Mouse (Mus musculus) liver, embryonic 13.5 days (tissue): ENCODE results near the gene Svs3b. TPM values are rescaled to one million over a fixed set of nuclear protein-coding genes. Genes with fewer than 3 reads are reported as not detected.
"Not testable (repeated sequence)": the region's sequence is repeated elsewhere in the genome, so short reads cannot be mapped to it uniquely, and the experiment has no call there.

Experiments used
- ATAC-seq: fragments of 200-750 bp; cut with Nextera tagmentation; 2 replicates; pipeline ENCODE4 v1.8.0; 2017; ENCODE audit warnings: low read depth, mild to moderate bottlenecking, moderate number of reproducible peaks, moderate library complexity
- DNase-seq: peaks from one replicate; pipeline ENCODE4 v3.0.0; 2022
- H3K27ac ChIP-seq: fragments of 300-500 bp; sonication (generic); 2 replicates; pipeline ENCODE4 v1.5.1; 2015; ENCODE audit warnings: moderate library complexity, mild to moderate bottlenecking, inconsistent platforms
- H3K27me3 ChIP-seq: fragments of 300-500 bp; sonication (generic); 2 replicates; pipeline ENCODE4 v1.6.1; 2015; ENCODE audit warnings: mild to moderate bottlenecking, inconsistent platforms
- H3K36me3 ChIP-seq: fragments of 300-500 bp; sonication (generic); 2 replicates; pipeline ENCODE4 v1.6.1; 2015; ENCODE audit warnings: mild to moderate bottlenecking, inconsistent platforms
- H3K4me1 ChIP-seq: fragments of 300-500 bp; sonication (generic); replicated peaks from 2 replicates; pipeline ENCODE4 v1.6.1; 2015; ENCODE audit warnings: inconsistent platforms
- H3K4me2 ChIP-seq: fragments of 300-500 bp; sonication (generic); 2 replicates; pipeline ENCODE4 v1.6.1; 2015; ENCODE audit warnings: inconsistent platforms, mild to moderate bottlenecking, moderate library complexity
- H3K4me3 ChIP-seq: fragments of 300-500 bp; sonication (generic); replicated peaks from 2 replicates; pipeline ENCODE4 v1.5.1; 2015; ENCODE audit warnings: mild to moderate bottlenecking, inconsistent platforms
- H3K9ac ChIP-seq: fragments of 300-500 bp; sonication (generic); 2 replicates; pipeline ENCODE4 v1.6.1; 2015; ENCODE audit warnings: mild to moderate bottlenecking, inconsistent platforms
- H3K9me3 ChIP-seq: fragments of 300-500 bp; sonication (generic); replicated peaks from 2 replicates; pipeline ENCODE4 v1.6.1; 2016; ENCODE audit warnings: inconsistent platforms
- WGBS: fragments of 180-500 bp; shearing (Covaris S2); methylation state at CpG from one replicate; pipeline ENCODE4 v1.1.7; 2015; ENCODE audit not compliant: insufficient replicate concordance; 5-methylcytosine and 5-hydroxymethylcytosine counted together
- polyA plus RNA-seq: library from polyadenylated mRNA; unstranded; fragments of >200 nt; fragmentation: Nextera tagmentation; extraction: Ambion mirVana; gene quantifications from 2 replicates; pipeline ENCODE4 v1.2.1, GENCODE M21; 2015

Svs3b gene
- polyA plus RNA-seq, result not detected in 2 replicates

DNA sequence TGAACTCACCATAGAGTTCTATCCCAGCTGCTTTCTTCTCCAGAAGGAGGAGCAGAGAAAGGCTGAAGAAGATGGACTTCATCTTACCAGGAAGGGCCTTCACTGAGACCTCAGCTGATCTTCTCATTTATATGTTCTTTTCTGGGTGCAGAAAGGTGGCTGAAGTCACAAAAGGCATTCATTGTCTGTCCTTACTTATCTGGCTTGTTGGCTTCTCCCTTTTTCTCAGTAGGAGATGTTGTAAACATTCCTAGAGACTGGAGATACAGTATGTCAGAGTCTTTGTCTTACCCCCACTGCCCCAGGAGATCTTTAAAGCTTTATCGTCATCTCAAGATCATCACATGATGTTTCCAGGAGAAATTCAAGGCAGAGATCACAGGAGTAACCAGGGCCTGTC lies at the start of gene Svs3b:
Gene Svs3b (minus strand): TSS at position 101 of the 400 bp plus-strand sequence.
- not testable (repeated sequence) for ATAC-seq, DNase-seq, H3K27me3 ChIP-seq, H3K9ac ChIP-seq, H3K4me1 ChIP-seq, H3K9me3 ChIP-seq, H3K36me3 ChIP-seq, H3K4me2 ChIP-seq, H3K4me3 ChIP-seq, H3K27ac ChIP-seq
- WGBS, result 67% methylated on average over 1 of the region's 1 CpGs

DNA sequence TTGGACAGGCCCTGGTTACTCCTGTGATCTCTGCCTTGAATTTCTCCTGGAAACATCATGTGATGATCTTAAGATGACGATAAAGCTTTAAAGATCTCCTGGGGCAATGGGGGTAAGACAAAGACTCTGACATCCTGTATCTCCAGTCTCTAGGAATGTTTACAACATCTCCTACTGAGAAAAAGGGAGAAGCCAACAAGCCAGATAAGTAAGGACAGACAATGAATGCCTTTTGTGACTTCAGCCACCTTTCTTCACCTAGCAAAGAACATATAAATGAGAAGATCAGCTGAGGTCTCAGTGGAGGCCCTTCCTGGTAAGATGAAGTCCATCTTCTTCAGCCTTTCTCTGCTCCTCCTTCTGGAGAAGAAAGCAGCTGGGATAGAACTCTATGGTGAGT lies 32.5 kb upstream of the Svs3b start, which contains the start of gene Svs3a:
Gene Svs3a (plus strand): TSS at position 301 of the 400 bp plus-strand sequence.
- H3K27ac ChIP-seq, H3K9me3 ChIP-seq, H3K27me3 ChIP-seq, H3K36me3 ChIP-seq, H3K4me1 ChIP-seq, ATAC-seq, H3K4me2 ChIP-seq, H3K4me3 ChIP-seq, H3K9ac ChIP-seq, DNase-seq: not testable (repeated sequence)
- WGBS, result 58% methylated on average over 1 of the region's 1 CpGs

DNA sequence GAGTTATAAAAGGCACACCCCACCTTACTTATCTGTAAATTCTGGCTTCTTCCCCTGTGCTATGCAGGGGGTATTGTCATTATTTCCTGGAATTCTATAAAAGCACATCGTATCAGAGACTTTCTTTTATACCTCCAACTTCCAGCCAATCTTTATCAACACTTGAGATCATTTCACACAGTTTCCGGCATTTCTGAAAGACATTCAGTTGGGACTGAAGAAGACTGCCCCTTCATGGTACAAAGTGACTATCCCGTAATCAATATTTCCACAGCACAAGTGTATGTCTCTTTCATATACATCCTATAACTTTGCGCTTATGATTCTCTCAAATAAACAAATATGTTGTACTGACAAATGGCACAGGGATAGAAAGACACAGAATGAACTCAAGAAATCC lies 21.9 kb upstream of the Svs3b start, which contains the start of gene Svs4:
Gene Svs4 (minus strand): TSS at position 101 of the 400 bp plus-strand sequence.
- H3K9ac ChIP-seq, result no peak within 1 kb of the TSS
- no peaks in the 10 kb centered on the region for H3K36me3 ChIP-seq
- ATAC-seq, result no peak
- WGBS, result 75% methylated on average over 4 of the region's 4 CpGs
- no peak within 1 kb of the TSS for H3K27ac ChIP-seq
- no peak within 1 kb of the TSS for H3K4me2 ChIP-seq
- H3K4me1 ChIP-seq, result no peaks in the 10 kb centered on the region
- H3K27me3 ChIP-seq, result no peaks in the 10 kb centered on the region
- no peak within 1 kb of the TSS for H3K4me3 ChIP-seq
- DNase-seq, result no peak
- H3K9me3 ChIP-seq, result no peaks in the 10 kb centered on the region

DNA sequence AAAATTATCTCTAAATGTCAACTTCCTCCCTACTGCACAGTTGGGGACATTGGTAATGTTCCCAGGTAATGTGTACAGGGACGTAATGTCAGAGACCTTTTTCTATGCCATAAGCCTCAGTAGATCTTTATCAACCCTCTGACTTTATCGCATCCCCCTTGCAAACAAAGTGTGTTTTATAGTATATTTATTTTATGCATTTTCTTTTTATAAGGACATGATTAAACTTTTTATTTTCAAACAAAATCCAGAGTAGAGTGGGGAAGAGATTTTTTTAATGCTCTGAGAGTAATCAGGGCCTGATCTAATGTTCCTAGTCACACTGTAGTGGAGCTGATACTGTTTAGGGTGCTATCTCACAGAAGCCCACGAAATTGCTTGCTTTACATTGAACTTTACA lies 18.1 kb downstream of the Svs3b start, which contains the start of gene Svs2:
Gene Svs2 (minus strand): TSS at position 101 of the 400 bp plus-strand sequence.
- WGBS, result 60% methylated on average over 3 of the region's 3 CpGs
- Histone ChIP-seq H3K4me3 (no peak within 1 kb of the TSS), H3K36me3 (no peaks in the 10 kb centered on the region), H3K27me3 (no peaks in the 10 kb centered on the region), H3K9ac (no peak within 1 kb of the TSS), H3K4me2 (no peak within 1 kb of the TSS), H3K9me3 (no peaks in the 10 kb centered on the region), H3K4me1 (no peaks in the 10 kb centered on the region), H3K27ac (no peak within 1 kb of the TSS)
- no peak for DNase-seq
- no peak for ATAC-seq

DNA sequence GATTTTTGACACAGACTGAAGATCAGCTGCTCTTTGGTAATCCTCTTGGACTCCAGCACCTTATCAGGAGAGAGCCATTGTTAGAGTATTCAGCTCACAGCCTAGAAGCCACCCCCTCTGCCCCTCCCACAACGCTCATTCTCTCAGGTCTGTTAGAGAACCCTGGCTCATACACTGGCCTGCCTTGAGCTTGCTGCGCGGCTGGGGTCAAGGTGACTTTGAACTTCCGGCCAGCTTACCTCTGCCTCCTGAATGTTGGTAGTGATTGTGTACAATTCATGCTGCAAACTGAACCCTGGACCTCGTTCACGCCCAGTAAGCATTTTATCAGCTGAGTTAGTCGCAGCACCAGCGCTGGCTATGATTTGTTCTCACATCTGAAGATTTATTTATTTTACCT lies 23.8 kb downstream of the Svs3b start:
- no peak overlapping the region for H3K9ac ChIP-seq
- no peak for DNase-seq
- no peak overlapping the region for H3K4me2 ChIP-seq
- ATAC-seq, result no peak
- no peaks in the 10 kb centered on the region for H3K27me3 ChIP-seq
- H3K36me3 ChIP-seq, result no peaks in the 10 kb centered on the region
- H3K27ac ChIP-seq, result no peak overlapping the region
- WGBS, result 72% methylated on average over 8 of the region's 8 CpGs
- no peak overlapping the region for H3K4me3 ChIP-seq
- no peaks in the 10 kb centered on the region for H3K4me1 ChIP-seq
- no peaks in the 10 kb centered on the region for H3K9me3 ChIP-seq

DNA sequence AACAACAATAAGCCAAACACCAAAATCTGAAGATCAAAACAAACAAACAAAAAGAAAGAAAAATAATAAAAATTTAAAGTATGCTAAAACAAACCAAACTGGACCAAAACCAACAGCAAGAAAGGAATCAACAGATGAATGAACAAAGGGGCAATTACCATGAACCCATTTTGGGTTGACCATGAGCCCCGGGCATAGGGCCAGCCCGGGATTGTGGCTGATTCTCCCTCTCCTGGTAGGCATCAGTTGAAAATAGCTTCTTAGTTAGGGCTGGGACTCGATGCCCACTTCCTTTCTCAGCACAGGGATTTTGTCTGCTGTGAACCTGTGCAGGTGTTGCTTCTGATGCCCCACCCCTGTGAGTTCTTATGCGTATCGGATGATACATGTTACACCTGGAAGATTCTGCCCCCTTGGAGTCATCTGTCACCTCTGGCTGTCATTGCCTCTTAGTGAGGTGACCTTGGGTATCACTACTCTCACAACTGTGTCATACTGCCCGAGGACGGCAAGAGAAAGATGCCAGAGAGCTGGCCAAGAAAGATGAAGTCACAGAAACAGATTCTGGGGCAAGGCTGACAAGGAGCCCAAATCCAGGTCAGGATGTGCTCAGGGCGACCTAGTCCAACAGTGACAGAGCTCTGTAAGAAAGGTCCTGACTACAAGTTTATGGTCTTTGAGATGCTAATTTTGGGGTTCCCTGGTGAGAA lies 27.9 kb downstream of the Svs3b start:
- no peak for DNase-seq
- Histone ChIP-seq H3K36me3 (no peaks in the 10 kb centered on the region), H3K4me2 (no peak overlapping the region), H3K27me3 (no peaks in the 10 kb centered on the region), H3K27ac (no peak overlapping the region), H3K9me3 (no peaks in the 10 kb centered on the region), H3K9ac (no peak overlapping the region), H3K4me1 (no peaks in the 10 kb centered on the region), H3K4me3 (no peak overlapping the region)
- 67% methylated on average over 8 of the region's 8 CpGs for WGBS
- no peak for ATAC-seq

DNA sequence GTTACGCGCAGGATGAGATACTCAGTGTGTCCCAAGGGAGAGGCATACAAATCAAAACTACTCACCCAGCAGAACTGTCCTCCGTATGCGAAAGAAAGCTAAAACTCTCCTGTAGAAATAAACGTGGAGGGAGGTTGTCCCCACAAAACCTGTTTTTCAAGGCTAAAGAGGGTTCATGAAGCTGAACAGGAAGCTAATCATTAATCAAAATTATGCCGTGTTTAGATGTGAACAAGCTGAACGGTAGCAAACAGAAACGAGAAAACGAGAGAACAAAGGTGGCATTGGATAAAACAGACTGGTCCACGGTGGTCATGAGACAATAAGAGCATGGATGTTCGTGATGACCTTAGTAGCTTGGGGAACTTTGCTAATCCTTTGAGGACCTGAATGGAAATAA lies 34.9 kb downstream of the Svs3b start, which contains the start of gene Wfdc15b:
Gene Wfdc15b (minus strand): TSS at position 139 of the 400 bp plus-strand sequence.
- WGBS, result 64% methylated on average over 11 of the region's 11 CpGs
- H3K27ac ChIP-seq, result no peak within 1 kb of the TSS
- ATAC-seq (no peak), DNase-seq (no peak)
- no peak within 1 kb of the TSS for H3K4me3 ChIP-seq
- H3K4me1 ChIP-seq, result no peaks in the 10 kb centered on the region
- H3K36me3 ChIP-seq, result no peaks in the 10 kb centered on the region
- H3K27me3 ChIP-seq, result no peaks in the 10 kb centered on the region
- no peaks in the 10 kb centered on the region for H3K9me3 ChIP-seq
- H3K9ac ChIP-seq, result no peak within 1 kb of the TSS
- no peak within 1 kb of the TSS for H3K4me2 ChIP-seq

DNA sequence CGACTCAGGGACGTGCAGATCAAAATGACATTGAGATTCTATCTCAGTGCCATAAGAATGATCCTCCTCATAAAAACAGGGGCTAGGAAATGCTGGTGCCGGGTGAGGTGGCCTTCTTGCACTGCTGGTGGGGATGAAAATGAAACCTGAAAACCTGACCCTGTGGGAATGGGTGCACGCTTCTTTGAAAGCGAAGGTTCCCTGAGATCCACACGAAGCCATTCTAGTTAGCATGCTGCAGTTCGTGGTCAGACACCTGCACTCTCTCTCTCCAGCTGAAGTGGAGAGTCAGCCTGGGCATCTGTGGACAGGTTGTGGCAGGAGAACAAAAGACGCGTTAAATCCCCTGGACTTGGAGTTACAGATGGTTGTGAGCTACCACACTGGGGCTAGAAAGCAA lies 37.1 kb downstream of the Svs3b start:
- WGBS, result 67% methylated on average over 9 of the region's 9 CpGs
- ATAC-seq (no peak), DNase-seq (no peak)
- no peak overlapping the region for H3K27ac ChIP-seq
- no peaks in the 10 kb centered on the region for H3K27me3 ChIP-seq
- no peak overlapping the region for H3K4me3 ChIP-seq
- H3K9ac ChIP-seq, result no peak overlapping the region
- H3K9me3 ChIP-seq, result no peaks in the 10 kb centered on the region
- no peaks in the 10 kb centered on the region for H3K4me1 ChIP-seq
- no peaks in the 10 kb centered on the region for H3K36me3 ChIP-seq
- H3K4me2 ChIP-seq, result no peak overlapping the region

DNA sequence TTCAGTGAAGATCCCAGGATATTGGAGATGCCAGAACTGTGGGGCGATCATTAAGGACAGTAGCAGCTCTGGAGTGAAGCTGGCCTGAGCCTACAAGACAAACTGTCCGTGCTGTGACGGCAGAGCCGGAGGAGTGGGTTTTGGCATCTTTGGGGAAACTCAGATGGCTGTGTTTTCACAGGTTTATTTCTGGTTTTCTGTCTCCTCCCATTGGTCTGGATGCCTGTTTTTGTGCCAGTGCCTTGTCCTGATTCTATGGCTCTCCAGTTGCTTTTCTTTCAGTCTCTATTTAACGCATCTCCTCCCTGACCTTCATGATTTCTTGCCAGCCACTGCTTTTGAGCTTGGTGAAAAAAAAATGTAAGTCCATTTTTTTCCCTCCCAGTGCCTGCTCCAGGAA lies 43.7 kb downstream of the Svs3b start:
- H3K27me3 ChIP-seq, result no peaks in the 10 kb centered on the region
- H3K4me2 ChIP-seq, result no peak overlapping the region
- H3K36me3 ChIP-seq, result no peaks in the 10 kb centered on the region
- no peaks in the 10 kb centered on the region for H3K4me1 ChIP-seq
- H3K9ac ChIP-seq, result no peak overlapping the region
- H3K9me3 ChIP-seq, result no peaks in the 10 kb centered on the region
- DNase-seq (no peak), ATAC-seq (no peak)
- 79% methylated on average over 5 of the region's 5 CpGs for WGBS
- no peak overlapping the region for H3K27ac ChIP-seq
- H3K4me3 ChIP-seq, result no peak overlapping the region

DNA sequence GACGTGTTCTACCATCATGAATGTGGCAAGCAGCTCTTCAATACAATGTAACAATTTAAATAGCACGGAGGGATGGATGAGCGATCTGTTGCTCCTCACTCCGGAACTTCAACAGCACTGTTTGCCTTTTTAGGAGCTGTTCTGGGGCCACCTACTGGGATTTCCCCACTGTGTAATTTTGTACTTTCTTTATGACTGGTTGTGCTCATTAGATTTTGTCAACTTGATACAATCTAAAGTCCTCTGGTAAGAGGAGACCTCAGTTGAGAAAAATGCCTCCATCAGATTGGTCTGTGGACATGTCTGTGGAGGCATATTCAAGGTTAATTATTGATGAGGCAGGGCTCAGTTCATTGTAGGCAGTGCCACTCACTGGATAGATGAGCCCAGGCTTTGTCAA lies 45.5 kb downstream of the Svs3b start:
- H3K9ac ChIP-seq, result no peak overlapping the region
- H3K9me3 ChIP-seq, result no peaks in the 10 kb centered on the region
- ATAC-seq, result no peak
- H3K4me1 ChIP-seq, result no peaks in the 10 kb centered on the region
- no peak overlapping the region for H3K4me3 ChIP-seq
- no peak overlapping the region for H3K4me2 ChIP-seq
- H3K27ac ChIP-seq, result no peak overlapping the region
- WGBS, result 69% methylated on average over 4 of the region's 4 CpGs
- no peaks in the 10 kb centered on the region for H3K36me3 ChIP-seq
- no peak for DNase-seq
- no peaks in the 10 kb centered on the region for H3K27me3 ChIP-seq

DNA sequence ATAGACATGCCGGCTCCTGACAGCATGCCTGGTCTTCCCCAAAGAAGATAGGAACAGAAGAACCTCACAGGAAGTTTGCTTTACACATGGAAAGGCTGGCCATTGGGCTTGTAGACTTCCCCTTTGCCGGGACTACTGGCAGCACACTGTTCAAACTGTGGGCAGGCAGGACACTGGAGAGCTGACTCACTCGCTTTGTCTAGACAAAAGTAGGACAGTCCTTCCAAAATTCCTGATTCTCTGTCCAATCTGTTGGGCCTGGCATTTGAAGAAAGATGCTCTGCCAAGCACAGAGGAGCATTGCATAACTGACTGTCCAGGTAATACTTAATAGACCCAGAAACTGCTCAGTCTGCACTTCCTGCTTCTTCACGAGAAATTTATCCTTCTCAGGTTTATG lies 49.8 kb downstream of the Svs3b start:
- Histone ChIP-seq H3K9ac (no peak overlapping the region), H3K4me1 (no peaks in the 10 kb centered on the region), H3K4me2 (no peak overlapping the region), H3K36me3 (no peaks in the 10 kb centered on the region), H3K27me3 (no peaks in the 10 kb centered on the region), H3K9me3 (no peaks in the 10 kb centered on the region), H3K4me3 (no peak overlapping the region), H3K27ac (no peak overlapping the region)
- DNase-seq (no peak), ATAC-seq (no peak)
- 38% methylated on average over 4 of the region's 4 CpGs for WGBS

DNA sequence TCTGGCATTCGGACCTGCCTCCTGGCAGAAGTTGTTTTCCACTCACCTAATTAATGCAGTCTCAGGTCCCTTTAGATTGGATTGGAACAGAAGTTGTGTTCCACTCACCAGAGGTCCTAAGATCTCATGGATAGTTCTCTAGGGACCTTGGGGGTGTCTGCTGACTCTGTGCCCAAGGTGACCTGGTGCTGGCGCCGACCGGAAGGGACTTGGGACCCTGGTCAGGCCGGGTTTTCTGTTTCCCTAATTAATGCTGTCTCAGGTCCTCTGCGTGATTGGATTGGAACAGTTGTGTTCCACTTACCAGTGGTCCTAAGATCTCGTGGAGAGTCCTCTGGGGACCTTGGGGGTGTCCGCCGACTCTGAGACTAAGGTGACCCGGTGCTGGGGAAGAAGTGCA lies 50.4 kb downstream of the Svs3b start:
- not testable (repeated sequence) for H3K9ac ChIP-seq, H3K27ac ChIP-seq, H3K36me3 ChIP-seq, H3K4me1 ChIP-seq, ATAC-seq, DNase-seq, H3K9me3 ChIP-seq, H3K27me3 ChIP-seq, H3K4me3 ChIP-seq, H3K4me2 ChIP-seq
- 72% methylated on average over 10 of the region's 10 CpGs for WGBS
